Mouse (Mus musculus) megakaryocyte progenitor cell, adult 5-6 weeks (primary cell): Measurements from ENCODE around the gene Slc16a3. TPM values are rescaled to one million over a fixed set of nuclear protein-coding genes. Genes with fewer than 3 reads are reported as not detected.

Source experiments
- ATAC-seq: replicated peaks from 2 replicates; pipeline ENCODE4 v1.8.0; 2016; ENCODE audit warnings: mild to moderate bottlenecking, moderate TSS enrichment, inconsistent platforms; ENCODE audit not compliant: poor library complexity
- total RNA-seq, 2 experiments: library from RNA; stranded (forward) in 1 of 2; stranded (reverse) in 1 of 2; fragments of 157-497, 149-512 nt in 1 of 2; fragments of 200-1000 nt in 1 of 2; gene quantifications; 2 replicates each; pipeline versions ENCODE4 v1.2.3 to v1.2.4; 2015 to 2017

The Slc16a3 gene
- total RNA-seq, 2 experiments from 2014 or later = 4.4 to 7.5 TPM

DNA sequence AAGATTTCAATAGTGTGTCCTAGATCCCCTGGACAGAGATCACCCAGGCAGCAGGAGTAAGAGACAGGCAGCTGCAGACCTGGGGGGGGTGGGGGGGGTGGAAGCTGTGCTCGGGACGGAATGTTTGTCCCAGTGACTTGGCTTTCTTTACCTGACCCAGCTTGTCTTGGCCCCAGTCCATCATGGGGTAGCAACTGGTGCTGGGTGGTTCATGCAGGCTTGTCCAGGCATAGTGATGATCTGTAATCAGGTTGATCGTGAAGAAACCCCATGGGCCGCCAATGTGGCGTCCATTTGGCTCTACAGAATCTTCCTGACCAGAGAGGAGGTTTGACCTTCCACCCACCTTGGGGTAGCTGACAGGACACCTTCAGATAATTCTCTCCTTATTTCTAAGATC, 2.4 kb upstream of the Slc16a3 start:
- ATAC-seq = no peak

DNA sequence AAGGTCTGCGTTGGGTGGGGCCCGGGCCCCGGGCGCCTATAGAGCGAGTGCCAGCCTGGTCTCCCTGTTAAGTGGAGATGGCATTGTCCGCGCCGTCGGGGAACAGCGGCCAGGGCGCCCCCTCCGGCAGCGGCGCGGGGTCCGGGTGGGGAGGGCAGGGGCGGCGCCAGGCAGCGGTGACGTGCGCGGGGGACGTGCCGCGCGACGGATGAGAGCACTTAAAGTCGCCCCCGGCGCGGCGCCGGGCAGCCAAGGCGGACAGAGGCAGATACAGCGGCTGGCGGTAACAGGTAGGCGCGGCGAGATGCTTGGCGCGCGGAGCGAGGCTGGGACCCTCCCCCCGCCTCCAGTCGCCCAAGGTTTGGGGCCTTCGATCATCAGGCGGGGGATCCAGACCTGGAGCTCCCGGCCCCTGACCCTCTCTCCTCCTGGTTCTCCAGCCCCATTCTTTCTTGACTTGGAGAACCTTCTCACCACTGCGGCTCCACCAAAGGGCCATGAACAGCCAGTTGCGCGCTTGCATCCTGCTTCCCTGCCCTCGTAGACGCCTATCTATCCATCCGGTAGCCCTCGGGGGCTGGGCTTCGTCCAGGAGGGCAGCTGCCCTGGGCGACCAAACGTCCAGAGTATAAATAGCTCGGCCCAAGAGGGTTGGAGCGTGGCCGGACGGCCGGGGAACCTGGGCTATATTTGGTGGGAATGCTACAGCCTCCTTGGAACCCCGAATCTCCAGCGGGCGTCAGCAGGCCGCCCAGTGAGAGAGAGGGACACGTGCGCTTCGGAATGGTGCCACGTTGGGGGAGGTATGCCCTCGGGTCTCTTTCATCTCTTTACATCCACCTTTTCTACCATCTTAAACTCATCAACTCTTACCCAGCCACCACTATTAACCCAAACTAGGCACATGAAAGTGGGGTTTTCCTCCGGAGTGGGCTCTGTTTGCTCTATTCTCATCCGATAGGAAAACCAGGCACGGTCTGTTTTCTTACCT, 876 bp downstream of the Slc16a3 start:
- peak; percentile 18 for ATAC-seq

- no peak for ATAC-seq
Observed at GRCm38 (mm10) chr11:120949863-120950262, 1.6 kb downstream of the Slc16a3 start.

GRCm38 (mm10) chr11:120950281-120951202, 2.3 kb downstream of the Slc16a3 start:
- peak; percentile 86 for ATAC-seq

DNA sequence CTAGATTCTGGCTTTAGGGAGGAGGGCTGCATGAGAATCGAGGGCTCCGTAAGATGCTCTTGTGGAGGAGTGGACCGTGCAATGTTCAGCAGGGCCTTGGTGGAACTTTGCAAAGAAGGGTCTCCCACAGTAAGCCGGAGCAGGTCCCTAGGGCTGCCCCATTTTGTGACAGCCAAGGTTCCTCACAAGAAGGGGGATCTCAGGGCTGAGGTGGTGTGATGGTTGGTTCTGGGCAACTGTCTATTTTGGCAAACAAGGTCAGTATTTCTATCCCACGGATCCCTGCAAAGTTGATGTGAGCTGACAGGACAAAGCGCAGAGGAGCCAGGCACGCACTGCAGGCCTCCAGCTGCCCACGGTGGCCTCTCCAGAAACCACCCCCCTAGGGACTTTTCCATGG, 3.0 kb downstream of the Slc16a3 start:
- no peak for ATAC-seq

- ATAC-seq = no peak
Observed at GRCm38 (mm10) chr11:120951731-120952730, 3.8 kb downstream of the Slc16a3 start.

DNA sequence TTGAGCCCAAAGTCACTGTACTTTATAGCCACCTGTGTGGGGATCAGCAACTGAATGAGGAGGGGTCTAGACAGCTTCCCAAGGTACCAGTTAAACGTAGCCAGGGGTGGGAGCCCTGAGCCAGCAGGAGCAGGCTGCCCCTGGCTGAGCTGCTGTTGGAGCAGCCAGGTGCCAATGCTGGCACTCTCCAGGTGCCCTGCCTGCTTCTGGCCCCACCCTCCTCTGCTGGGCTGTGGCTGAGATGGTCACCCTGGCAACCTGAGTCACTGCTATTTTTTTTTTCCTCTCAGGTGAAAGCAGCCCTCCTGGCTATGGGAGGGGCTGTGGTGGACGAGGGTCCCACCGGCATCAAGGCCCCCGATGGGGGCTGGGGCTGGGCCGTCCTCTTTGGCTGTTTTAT, 6.7 kb downstream of the Slc16a3 start:
- ATAC-seq = no peak

DNA sequence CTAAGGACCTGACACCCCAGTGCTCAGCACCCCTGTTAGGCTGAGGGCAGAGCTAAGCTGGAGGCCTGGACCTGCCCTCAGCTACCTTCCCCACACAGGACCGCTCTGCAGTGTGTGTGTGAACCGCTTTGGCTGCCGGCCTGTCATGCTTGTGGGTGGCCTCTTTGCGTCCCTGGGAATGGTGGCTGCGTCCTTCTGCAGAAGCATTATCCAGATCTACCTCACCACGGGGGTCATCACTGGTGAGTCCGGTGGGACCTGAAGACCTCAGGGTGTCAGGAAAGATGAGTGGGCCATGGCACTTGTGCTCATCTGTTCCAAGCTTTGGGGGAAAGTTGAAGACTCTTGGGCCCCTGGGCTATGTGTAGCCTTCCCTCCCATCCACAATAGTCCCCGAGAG, 7.4 kb downstream of the Slc16a3 start:
- no peak for ATAC-seq

GRCm38 (mm10) chr11:120957052-120957451, 8.8 kb downstream of the Slc16a3 start:
- no peak for ATAC-seq

- peak; percentile 44 for ATAC-seq
Observed at GRCm38 (mm10) chr11:120957731-120958257, 9.5 kb downstream of the Slc16a3 start.

DNA sequence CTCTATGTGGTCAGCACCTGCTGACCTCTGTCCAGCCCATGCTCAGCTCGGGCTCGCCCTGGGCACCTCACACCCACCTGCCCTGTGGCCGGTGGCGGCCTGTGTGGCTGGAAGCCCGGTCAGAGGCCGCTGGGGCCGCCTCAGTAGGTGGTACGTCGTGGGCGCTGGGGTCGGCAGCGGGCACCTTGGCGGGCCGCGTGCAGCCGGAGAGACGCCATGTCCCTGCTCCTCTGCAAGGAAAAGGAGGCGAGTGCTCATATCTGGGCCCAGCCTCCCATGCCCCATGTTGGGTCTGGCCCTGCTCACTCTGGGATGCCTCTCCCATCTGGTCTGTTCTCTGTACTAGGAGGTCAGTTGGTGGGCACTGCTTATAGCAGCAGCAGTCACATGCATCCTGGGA, 10.8 kb downstream of the Slc16a3 start:
- ATAC-seq = no peak

GRCm38 (mm10) chr11:120959564-120959963, 11.3 kb downstream of the Slc16a3 start:
- ATAC-seq = peak; percentile 38

DNA sequence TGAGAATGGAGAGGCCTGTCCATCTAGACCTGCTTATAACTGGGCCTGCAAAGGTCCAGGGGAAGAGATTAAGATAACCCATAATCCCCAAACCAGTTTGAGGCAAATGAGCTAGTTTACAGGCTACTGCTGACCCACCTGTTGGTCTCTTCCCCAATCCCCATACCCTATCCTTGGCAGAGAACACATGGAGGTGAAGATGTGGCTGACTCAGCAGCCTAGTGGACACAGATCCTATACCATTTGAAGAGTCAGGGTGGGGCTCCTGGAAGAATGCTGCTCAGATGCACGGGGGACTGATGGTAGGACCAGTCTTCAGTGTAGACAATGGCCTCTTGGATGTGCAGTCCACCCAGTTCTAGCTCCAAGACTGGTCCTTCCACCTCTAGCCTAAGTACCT, 12.0 kb downstream of the Slc16a3 start:
- no peak for ATAC-seq

DNA sequence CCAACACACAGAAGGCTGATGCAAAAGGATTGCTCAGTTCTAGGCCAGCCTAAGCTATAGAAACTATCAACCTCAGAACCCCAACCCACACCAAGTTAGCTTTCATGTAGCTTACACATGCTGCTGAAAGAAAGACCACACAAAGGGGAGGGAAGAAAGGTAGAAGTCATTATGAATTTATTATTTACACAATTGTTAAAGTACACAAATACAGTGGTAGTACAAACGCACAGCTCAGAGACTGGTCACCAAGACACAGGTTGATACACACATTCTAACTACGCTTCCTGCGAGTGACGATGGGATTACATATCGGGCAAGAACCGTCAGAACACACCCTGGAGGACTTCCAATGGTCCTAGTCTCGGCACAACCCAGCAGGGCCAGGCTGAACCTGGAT, 13.3 kb downstream of the Slc16a3 start:
- ATAC-seq = no peak

GRCm38 (mm10) chr11:120962050-120962771, 13.9 kb downstream of the Slc16a3 start:
- ATAC-seq = no peak

- ATAC-seq = no peak
Observed at GRCm38 (mm10) chr11:120962909-120963308, 14.6 kb downstream of the Slc16a3 start.

GRCm38 (mm10) chr11:120964195-120965157, 16.2 kb downstream of the Slc16a3 start:
- no peak for ATAC-seq

DNA sequence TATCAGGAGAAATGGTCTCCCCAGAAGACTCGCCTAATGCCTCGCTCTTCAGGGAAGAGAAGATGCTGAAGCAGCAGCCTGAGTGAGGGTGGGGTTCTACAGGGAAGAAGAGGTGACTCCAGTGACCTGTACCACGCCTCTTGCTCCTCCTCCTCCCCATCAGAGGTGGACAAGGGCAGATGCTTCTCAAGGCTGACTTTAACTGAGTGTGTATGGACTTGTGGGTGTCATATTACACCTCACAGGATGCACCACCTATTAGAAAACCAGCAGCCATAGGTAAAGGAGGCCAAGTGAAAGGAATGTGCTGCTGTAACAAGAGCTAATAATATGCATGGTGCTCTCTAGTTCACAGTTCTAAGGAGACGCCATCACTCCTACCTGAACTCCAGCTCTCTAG, 17.3 kb downstream of the Slc16a3 start:
- no peak for ATAC-seq
